Mouse (Mus musculus) frontal cortex, postnatal 14 days (tissue): ENCODE results near the gene Gabarapl2.

ENCODE experiments used
- DNase-seq, 2 experiments: peaks; one replicate each; pipeline ENCODE4 v3.0.0; 2022; ENCODE audit warnings: low spot score in 2 of 2

Gene Gabarapl2

GRCm38 (mm10) chr8:111940171-111941100 lies at the start of gene Gabarapl2:
Gene Gabarapl2, plus strand, starts transcription at chr8:111940703.
- peak; percentile 92 to 93 for DNase-seq

- no peak for DNase-seq
Measured at GRCm38 (mm10) chr8:111890911-111891303, 49.6 kb upstream of the Gabarapl2 start.

- no peak for DNase-seq
Measured at GRCm38 (mm10) chr8:111891983-111892382, 48.5 kb upstream of the Gabarapl2 start.

- no peak for DNase-seq
Measured at GRCm38 (mm10) chr8:111892615-111893014, 47.9 kb upstream of the Gabarapl2 start.

GRCm38 (mm10) chr8:111894955-111895354 lies 45.5 kb upstream of the Gabarapl2 start:
- no peak for DNase-seq

- no peak for DNase-seq
Measured at GRCm38 (mm10) chr8:111898586-111898985, 41.9 kb upstream of the Gabarapl2 start.

- DNase-seq: no peak
Measured at GRCm38 (mm10) chr8:111902080-111902479, 38.4 kb upstream of the Gabarapl2 start.

GRCm38 (mm10) chr8:111905500-111906121 lies 34.9 kb upstream of the Gabarapl2 start:
- DNase-seq: no peak

GRCm38 (mm10) chr8:111909621-111910450 lies 30.7 kb upstream of the Gabarapl2 start, which contains the start of gene Chst5:
Gene Chst5, minus strand, starts transcription at chr8:111910447.
- DNase-seq: peak in 1 of 2 experiments; percentile 7

GRCm38 (mm10) chr8:111911572-111911971 lies 28.9 kb upstream of the Gabarapl2 start:
- DNase-seq: peak in 1 of 2 experiments; percentile 5

GRCm38 (mm10) chr8:111912860-111913432 lies 27.6 kb upstream of the Gabarapl2 start:
- peak; percentile 31 to 71 for DNase-seq

GRCm38 (mm10) chr8:111919663-111920062 lies 20.8 kb upstream of the Gabarapl2 start:
- no peak for DNase-seq

- DNase-seq: no peak
Measured at GRCm38 (mm10) chr8:111920971-111921370, 19.5 kb upstream of the Gabarapl2 start.

GRCm38 (mm10) chr8:111923383-111923804 lies 17.1 kb upstream of the Gabarapl2 start:
- no peak for DNase-seq

- no peak for DNase-seq
Measured at GRCm38 (mm10) chr8:111924976-111925375, 15.5 kb upstream of the Gabarapl2 start.

- no peak for DNase-seq
Measured at GRCm38 (mm10) chr8:111929648-111930344, 10.7 kb upstream of the Gabarapl2 start.

- DNase-seq: no peak
Measured at GRCm38 (mm10) chr8:111931721-111932120, 8.8 kb upstream of the Gabarapl2 start.

- no peak for DNase-seq
Measured at GRCm38 (mm10) chr8:111932580-111933336, 7.7 kb upstream of the Gabarapl2 start.

GRCm38 (mm10) chr8:111933348-111934076 lies 7.0 kb upstream of the Gabarapl2 start, which contains the start of gene Tmem231:
Gene Tmem231, minus strand, starts transcription at chr8:111933881.
- DNase-seq: peak; percentile 86 to 87
